ENCODE assay signal across 25 mouse cellular contexts in the genomic region with DNA sequence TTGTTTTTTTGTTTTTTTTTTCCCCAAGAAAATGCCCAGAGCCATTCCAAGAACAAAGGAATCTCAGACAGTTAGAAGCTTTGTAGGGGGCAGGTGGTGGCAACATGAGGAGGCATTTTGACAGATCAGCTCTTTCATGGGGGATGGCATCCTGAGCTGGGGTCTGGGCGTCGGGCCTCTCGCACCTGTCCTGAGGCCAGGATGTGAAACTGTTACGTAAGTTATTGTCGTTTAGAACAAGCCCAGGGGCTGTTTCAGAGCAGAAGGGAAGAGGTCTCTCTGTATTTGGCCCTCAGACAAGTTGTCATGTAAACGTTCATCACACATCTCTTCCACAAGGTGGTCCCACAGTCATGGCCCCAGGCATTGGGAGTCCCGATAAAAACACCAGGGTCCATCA. TPM values are rescaled to one million over a fixed set of nuclear protein-coding genes. Genes with fewer than 3 reads are reported as not detected.
A peak's percentile ranks its signal among the peaks of the same experiment; 100 is the strongest.
DNase-seq lines count a peak whose midpoint lies in the region; ATAC-seq and TF ChIP-seq lines count a peak whose summit lies in the region.
"Had no signal": no experiment of that assay in that cellular context is flagged by ENCODE, and none has a peak within 500 bp of the region (broad histone marks: within the 10 kb centered on the region; RNA-seq: fewer than 3 reads in every experiment).

No protein-coding gene starts in this region.

- no peak for DNase-seq in liver, postnatal 0 days
- DNase-seq in liver: no peak
- DNase-seq in spleen, postnatal 36 days (ENCODE audit: low spot score in 2 of 2): peak; percentile 64 to 66
- DNase-seq in thymus, postnatal 25 days: peak; percentile 23
- no peak for DNase-seq in c-Kit-positive CD71-positive TER-119-positive erythroid progenitor cells, embryonic 14.5 days (ENCODE audit: low spot score)
- DNase-seq in left cerebral cortex, postnatal 25 days (ENCODE audit: low spot score in 2 of 2): no peak
- DNase-seq: cerebellum, adult 9-11 months; heart, adult 11 months; heart, postnatal 36 days; kidney, adult 18-20 months; kidney, postnatal 14 days; layer of hippocampus, postnatal 36 days; lung, postnatal 10 days; right cerebral cortex, postnatal 14 days had no signal

- no peak overlapping the region for H3K9ac ChIP-seq in liver, postnatal 0 days (replicated peaks)
- H3K9ac ChIP-seq in intestine, postnatal 0 days (ENCODE audit: low read depth, low read length): no peak overlapping the region
- H3K9ac ChIP-seq: embryonic facial prominence, embryonic 12.5 days; forebrain, embryonic 13.5 days; limb, embryonic 15.5 days had no signal

- H3K4me1 ChIP-seq in liver, postnatal 0 days (ENCODE audit: insufficient read depth): no peaks in the 10 kb centered on the region
- H3K4me1 ChIP-seq in intestine, postnatal 0 days (replicated peaks; ENCODE audit: control insufficient read depth, insufficient read depth, low read length): no peaks in the 10 kb centered on the region
- H3K4me1 ChIP-seq: embryonic facial prominence, embryonic 12.5 days; forebrain, embryonic 13.5 days; limb, embryonic 15.5 days had no signal

- peak overlapping the region; percentile 1; the same call in 1 of the 2 replicates for H3K27ac ChIP-seq in liver, postnatal 0 days (ENCODE audit: low read depth)
- H3K27ac ChIP-seq in intestine, postnatal 0 days (ENCODE audit: low read depth, low read length): no peak overlapping the region
- H3K27ac ChIP-seq: embryonic facial prominence, embryonic 12.5 days; forebrain, embryonic 13.5 days; layer of hippocampus, adult 2 months; limb, embryonic 15.5 days had no signal

- H3K9me3 ChIP-seq in liver, postnatal 0 days (ENCODE audit: low read length): no peaks in the 10 kb centered on the region
- no peaks in the 10 kb centered on the region for H3K9me3 ChIP-seq in intestine, postnatal 0 days (ENCODE audit: control insufficient read depth)
- H3K9me3 ChIP-seq: forebrain, embryonic 13.5 days; limb, embryonic 15.5 days had no signal

- no peak overlapping the region for H3K4me3 ChIP-seq in liver, postnatal 0 days (ENCODE audit: low read depth, low read length)
- no peak overlapping the region for H3K4me3 ChIP-seq in intestine, postnatal 0 days (ENCODE audit: low read depth, low read length)
- H3K4me3 ChIP-seq: embryonic facial prominence, embryonic 12.5 days; erythroblast, embryonic 14.5 days; forebrain, embryonic 13.5 days; layer of hippocampus, adult 2 months; limb, embryonic 15.5 days had no signal

- TF ChIP-seq CTCF in liver, postnatal 0 days (IDR thresholded peaks at IDR 0.05; ENCODE audit: low read depth): no peak
- no peak for TF ChIP-seq CTCF in intestine, postnatal 0 days (IDR thresholded peaks at IDR 0.05; ENCODE audit: low read depth)

- intact Hi-C loops in left cerebral cortex, postnatal 25 days (cut with DNase I): loop anchor here (10.0 kb wide), 2 partner anchors 156 to 356 kb away; a partner anchor contains a TSS

- 68% methylated on average over 7 of the region's 7 CpGs for WGBS in liver, postnatal 0 days (ENCODE audit: insufficient replicate concordance)
- WGBS in intestine, postnatal 0 days: 80% methylated on average over 7 of the region's 7 CpGs

- no peaks in the 10 kb centered on the region for H3K27me3 ChIP-seq in liver, postnatal 0 days (ENCODE audit: insufficient read depth, low read length)
- no peaks in the 10 kb centered on the region for H3K27me3 ChIP-seq in intestine, postnatal 0 days (replicated peaks; ENCODE audit: control insufficient read depth, insufficient read depth, low read length)
- H3K27me3 ChIP-seq: embryonic facial prominence, embryonic 12.5 days; forebrain, embryonic 13.5 days; limb, embryonic 15.5 days had no signal

- no peak for ATAC-seq in liver, postnatal 0 days
- ATAC-seq in megakaryocyte, adult 5-6 weeks (ENCODE audit: poor library complexity, severe bottlenecking): peak; percentile 40; the same call in 1 of the 2 replicates
- ATAC-seq in intestine, postnatal 0 days: no peak
- ATAC-seq: forebrain, embryonic 13.5 days; hindbrain, embryonic 16.5 days had no signal

- H3K36me3 ChIP-seq in liver, postnatal 0 days (replicated peaks; ENCODE audit: insufficient read depth, low read length): no peaks in the 10 kb centered on the region
- no peaks in the 10 kb centered on the region for H3K36me3 ChIP-seq in intestine, postnatal 0 days (ENCODE audit: control insufficient read depth, insufficient read depth)
- H3K36me3 ChIP-seq: embryonic facial prominence, embryonic 12.5 days; limb, embryonic 15.5 days had no signal

- TF ChIP-seq EP300 in liver, postnatal 0 days (IDR thresholded peaks at IDR 0.05; ENCODE audit: low read depth): no peak

- no peak overlapping the region for H3K4me2 ChIP-seq in liver, postnatal 0 days (ENCODE audit: low read depth, low read length)
- H3K4me2 ChIP-seq in intestine, postnatal 0 days (replicated peaks; ENCODE audit: low read depth): no peak overlapping the region
- H3K4me2 ChIP-seq: embryonic facial prominence, embryonic 12.5 days; forebrain, embryonic 13.5 days; limb, embryonic 15.5 days had no signal

RNA-seq across cellular contexts. Expression of a gene that starts 21.5 kb away (rescaled TPM):
- polyA plus RNA-seq in liver, postnatal 0 days (2015; fragmentation: Nextera tagmentation; extraction: Ambion mirVana): not detected in 2 replicates
- not detected in 2 replicates for total RNA-seq in megakaryocyte, adult 5-6 weeks (2015)
- total RNA-seq in megakaryocyte, adult 5-6 weeks (2017): not detected in 2 replicates
- polyA plus RNA-seq in intestine, postnatal 0 days (2015; fragmentation: Nextera tagmentation; extraction: Ambion mirVana): 0.12 and 0.20 TPM in 2 replicates
- under 1 TPM; 0.14 to 0.25 TPM for total RNA-seq in left cerebral cortex, postnatal 25 days (2021)
- total RNA-seq: layer of hippocampus, adult 2 months; MEL had no signal
- polyA plus RNA-seq: forebrain, embryonic 13.5 days; liver, embryonic 16.5 days had no signal

RNA-seq across cellular contexts. Expression of a gene that starts 48.0 kb away (rescaled TPM):
- 0.06 TPM in 1 of 2 replicates, not detected in the other for polyA plus RNA-seq in liver, postnatal 0 days (2015; fragmentation: Nextera tagmentation; extraction: Ambion mirVana)
- not detected in 2 replicates for total RNA-seq in megakaryocyte, adult 5-6 weeks (2015)
- total RNA-seq in megakaryocyte, adult 5-6 weeks (2017): 0.18 TPM in 1 of 2 replicates, not detected in the other
- 0.07 TPM in 1 of 2 replicates, not detected in the other for polyA plus RNA-seq in intestine, postnatal 0 days (2015; fragmentation: Nextera tagmentation; extraction: Ambion mirVana)
- total RNA-seq in left cerebral cortex, postnatal 25 days (2021): under 1 TPM; 0.25 to 0.41 TPM
- total RNA-seq: adrenal gland, postnatal 4 days had no signal
- polyA plus RNA-seq: erythroblast, embryonic 14.5 days; liver, embryonic 16.5 days had no signal

Comparison
In these comparisons a context has a peak if more than half of its experiments do, and no peak if none do; other contexts are left out.
1. DNase-seq: peak in spleen, postnatal 36 days (2 of 2) and thymus, postnatal 25 days (single experiment); none in liver, postnatal 0 days (single experiment), liver (single experiment), c-Kit-positive CD71-positive TER-119-positive erythroid progenitor cells, embryonic 14.5 days (single experiment) and left cerebral cortex, postnatal 25 days (0 of 2).